9 mouse cellular contexts compared by ENCODE assay signal in the genomic region with DNA sequence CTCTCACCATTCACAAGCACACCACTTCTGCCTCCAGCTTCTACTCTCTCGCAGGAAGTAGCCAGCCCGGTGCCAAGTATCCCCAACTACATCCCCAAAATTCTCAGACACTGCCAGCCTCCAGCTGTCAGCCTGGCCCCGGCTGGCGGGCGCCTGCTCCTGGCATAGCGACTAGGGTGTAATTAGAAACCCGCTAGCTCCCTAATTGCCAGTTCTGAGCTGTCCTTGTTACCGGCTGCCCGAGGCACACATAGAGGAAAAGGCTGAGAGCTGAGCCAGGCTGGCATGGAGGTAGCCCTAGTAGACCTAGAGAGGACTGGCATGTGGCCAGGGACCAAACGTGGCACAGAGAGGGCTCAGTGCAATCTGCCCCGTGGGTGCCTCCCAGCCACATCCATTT. TPM values are rescaled to one million over a fixed set of nuclear protein-coding genes. Genes with fewer than 3 reads are reported as not detected.
A peak's percentile ranks its signal among the peaks of the same experiment; 100 is the strongest.
DNase-seq lines count a peak whose midpoint lies in the region; ATAC-seq and TF ChIP-seq lines count a peak whose summit lies in the region.
"Had no signal": no experiment of that assay in that cellular context is flagged by ENCODE, and none has a peak within 500 bp of the region (broad histone marks: within the 10 kb centered on the region; RNA-seq: fewer than 3 reads in every experiment).

No protein-coding gene starts in this region.

- H3K36me3 ChIP-seq in forebrain, postnatal 0 days (ENCODE audit: insufficient read depth) = no peaks in the 10 kb centered on the region
- H3K36me3 ChIP-seq in heart, embryonic 12.5 days = 0 out of 2 replicates have a peak, but pooled peaks cover 2% of the 10 kb centered on the region
- H3K36me3 ChIP-seq: heart, embryonic 13.5 days had no signal

- no peak overlapping the region for H3K27ac ChIP-seq in forebrain, postnatal 0 days (ENCODE audit: low read depth, low read length)
- H3K27ac ChIP-seq in heart, embryonic 12.5 days (ENCODE audit: poor library complexity, severe bottlenecking) = no peak overlapping the region
- H3K27ac ChIP-seq: heart, embryonic 13.5 days had no signal

- H3K4me3 ChIP-seq in forebrain, postnatal 0 days (ENCODE audit: low read depth, low read length) = no peak overlapping the region
- no peak overlapping the region for H3K4me3 ChIP-seq in heart, embryonic 12.5 days
- H3K4me3 ChIP-seq: heart, embryonic 13.5 days had no signal

- 0 out of 2 replicates have a peak, but pooled peaks cover 7% of the 10 kb centered on the region for H3K4me1 ChIP-seq in forebrain, postnatal 0 days (ENCODE audit: insufficient read depth)
- H3K4me1 ChIP-seq in heart, embryonic 12.5 days (replicated peaks) = no peaks in the 10 kb centered on the region
- H3K4me1 ChIP-seq: heart, embryonic 13.5 days had no signal

- peak; percentile 98 for ATAC-seq in forebrain, postnatal 0 days
- ATAC-seq in activated CD4-positive, CD25-positive, alpha-beta regulatory T cell, adult 4 months = no peak
- ATAC-seq in heart, embryonic 12.5 days (ENCODE audit: insufficient number of reproducible peaks, low FRiP score) = no peak

- no peak overlapping the region for H3K4me2 ChIP-seq in forebrain, postnatal 0 days (ENCODE audit: low read depth)
- no peak overlapping the region for H3K4me2 ChIP-seq in heart, embryonic 12.5 days
- H3K4me2 ChIP-seq: heart, embryonic 13.5 days had no signal

- peak; percentile 72 for DNase-seq in retina, postnatal 1 day
- no peak for DNase-seq in retina, embryonic 14.5 days (ENCODE audit: low spot score)
- peak; percentile 81 for DNase-seq in forebrain, postnatal 0 days
- DNase-seq in layer of hippocampus, postnatal 25 days (ENCODE audit: extremely low spot score in 1 of 2, low spot score in 1 of 2) = peak; percentile 46 to 67
- DNase-seq in embryo, embryonic 11 days = no peak
- DNase-seq: lung, postnatal 36 days had no signal

- WGBS in forebrain, postnatal 0 days = 24% methylated on average over 11 of the region's 11 CpGs
- WGBS in heart, embryonic 12.5 days = 76% methylated on average over 11 of the region's 11 CpGs

- H3K27me3 ChIP-seq in forebrain, postnatal 0 days (ENCODE audit: insufficient read depth, low read length) = no peaks in the 10 kb centered on the region
- no peaks in the 10 kb centered on the region for H3K27me3 ChIP-seq in heart, embryonic 12.5 days (replicated peaks)
- H3K27me3 ChIP-seq: heart, embryonic 13.5 days had no signal

- H3K9ac ChIP-seq in forebrain, postnatal 0 days = no peak overlapping the region
- H3K9ac ChIP-seq in heart, embryonic 12.5 days = no peak overlapping the region
- H3K9ac ChIP-seq: heart, embryonic 13.5 days had no signal

- H3K9me3 ChIP-seq in forebrain, postnatal 0 days (ENCODE audit: low read length) = no peaks in the 10 kb centered on the region
- H3K9me3 ChIP-seq in heart, embryonic 12.5 days (replicated peaks) = peaks cover 8% of the 10 kb centered on the region; the same call in 1 of the 2 replicates

- TF ChIP-seq CTCF in forebrain, postnatal 0 days (IDR thresholded peaks at IDR 0.05; ENCODE audit: low read depth) = no peak

RNA-seq across cellular contexts. Expression of gene Serpinf2, which starts 8.1 kb away (rescaled TPM):
- 0.24 TPM in 1 of 2 replicates, not detected in the other for total RNA-seq in forebrain, postnatal 0 days (2014; rRNA removed)
- polyA plus RNA-seq in forebrain, postnatal 0 days (2015; fragmentation: Nextera tagmentation; extraction: Ambion mirVana) = not detected in 2 replicates
- total RNA-seq in layer of hippocampus, postnatal 25 days (2021) = under 1 TPM; 0.39 to 0.59 TPM
- not detected for polyA plus RNA-seq in activated CD4-positive, CD25-positive, alpha-beta regulatory T cell, adult 4 months (2017; shearing (Covaris generic))
- polyA plus RNA-seq in heart, embryonic 12.5 days (2016; fragmentation: Nextera tagmentation; extraction: Ambion mirVana) = 0.86 and 6.4 TPM in 2 replicates

RNA-seq across cellular contexts. Expression of gene Serpinf1, which starts 8.8 kb away (rescaled TPM):
- 43.0 and 53.3 TPM in 2 replicates for total RNA-seq in forebrain, postnatal 0 days (2014; rRNA removed)
- 44.6 and 57.7 TPM in 2 replicates for polyA plus RNA-seq in forebrain, postnatal 0 days (2015; fragmentation: Nextera tagmentation; extraction: Ambion mirVana)
- total RNA-seq in layer of hippocampus, postnatal 25 days (2021) = 10 to 100 TPM; 16.0 to 16.8 TPM
- polyA plus RNA-seq in activated CD4-positive, CD25-positive, alpha-beta regulatory T cell, adult 4 months (2017; shearing (Covaris generic)) = 1 to 10 TPM; 1.8 to 3.9 TPM
- polyA plus RNA-seq in heart, embryonic 12.5 days (2016; fragmentation: Nextera tagmentation; extraction: Ambion mirVana) = 39.6 and 39.7 TPM in 2 replicates

RNA-seq across cellular contexts. Expression of gene Wdr81, which starts 23.2 kb away (rescaled TPM):
- total RNA-seq in forebrain, postnatal 0 days (2014; rRNA removed) = 15.8 and 15.9 TPM in 2 replicates
- polyA plus RNA-seq in forebrain, postnatal 0 days (2015; fragmentation: Nextera tagmentation; extraction: Ambion mirVana) = 4.2 and 4.9 TPM in 2 replicates
- 10 to 100 TPM; 21.9 to 22.7 TPM for total RNA-seq in layer of hippocampus, postnatal 25 days (2021)
- 1 to 10 TPM; 5.2 to 7.3 TPM for polyA plus RNA-seq in activated CD4-positive, CD25-positive, alpha-beta regulatory T cell, adult 4 months (2017; shearing (Covaris generic))
- 5.6 and 5.7 TPM in 2 replicates for polyA plus RNA-seq in heart, embryonic 12.5 days (2016; fragmentation: Nextera tagmentation; extraction: Ambion mirVana)

RNA-seq across cellular contexts. Expression of gene Tlcd2, which starts 30.2 kb away (rescaled TPM):
- total RNA-seq in forebrain, postnatal 0 days (2014; rRNA removed) = 0.31 and 1.4 TPM in 2 replicates
- polyA plus RNA-seq in forebrain, postnatal 0 days (2015; fragmentation: Nextera tagmentation; extraction: Ambion mirVana) = 0.79 and 1.2 TPM in 2 replicates
- total RNA-seq in layer of hippocampus, postnatal 25 days (2021) = under 1 TPM; 0.59 to 0.87 TPM
- polyA plus RNA-seq in activated CD4-positive, CD25-positive, alpha-beta regulatory T cell, adult 4 months (2017; shearing (Covaris generic)) = 10 to 100 TPM in 1 of 2 experiments, 1 to 10 TPM in 1; 5.6 to 16.0 TPM
- 12.7 and 13.1 TPM in 2 replicates for polyA plus RNA-seq in heart, embryonic 12.5 days (2016; fragmentation: Nextera tagmentation; extraction: Ambion mirVana)

RNA-seq across cellular contexts. Expression of gene Prpf8, which starts 55.3 kb away (rescaled TPM):
- total RNA-seq in forebrain, postnatal 0 days (2014; rRNA removed) = 89.0 and 120 TPM in 2 replicates
- polyA plus RNA-seq in forebrain, postnatal 0 days (2015; fragmentation: Nextera tagmentation; extraction: Ambion mirVana) = 25.6 and 27.9 TPM in 2 replicates
- total RNA-seq in layer of hippocampus, postnatal 25 days (2021) = 100 to 1,000 TPM; 125 to 129 TPM
- polyA plus RNA-seq in activated CD4-positive, CD25-positive, alpha-beta regulatory T cell, adult 4 months (2017; shearing (Covaris generic)) = 10 to 100 TPM; 33.9 to 38.7 TPM
- polyA plus RNA-seq in heart, embryonic 12.5 days (2016; fragmentation: Nextera tagmentation; extraction: Ambion mirVana) = 41.3 and 42.7 TPM in 2 replicates

Comparison
In these comparisons a context has a peak if more than half of its experiments do, and no peak if none do; other contexts are left out.
1. DNase-seq: peak in retina, postnatal 1 day (single experiment), forebrain, postnatal 0 days (single experiment) and layer of hippocampus, postnatal 25 days (2 of 2); none in retina, embryonic 14.5 days (single experiment) and embryo, embryonic 11 days (single experiment).